Mouse (Mus musculus) heart, embryonic 16.5 days (tissue): ENCODE measurements around the gene Trpm8. TPM values are rescaled to one million over a fixed set of nuclear protein-coding genes. Genes with fewer than 3 reads are reported as not detected.

ENCODE experiments used
- ATAC-seq: fragments of 200-750 bp; cut with Nextera tagmentation; replicated peaks from 2 replicates; pipeline ENCODE4 v1.8.0; 2017; ENCODE audit warnings: moderate number of reproducible peaks; ENCODE audit not compliant: insufficient read depth, low FRiP score; ENCODE audit errors: extremely low read depth
- H3K27ac ChIP-seq: fragments of 300-500 bp; sonication (generic); 2 replicates; pipeline ENCODE4 v1.5.1; 2014; ENCODE audit warnings: mild to moderate bottlenecking, low read length, control low read depth, moderate library complexity
- H3K27me3 ChIP-seq: fragments of 300-500 bp; sonication (generic); 2 replicates; pipeline ENCODE4 v1.6.1; 2014; ENCODE audit warnings: low read length, mixed read lengths; ENCODE audit not compliant: control insufficient read depth, insufficient read depth
- H3K36me3 ChIP-seq: fragments of 300-500 bp; sonication (generic); 2 replicates; pipeline ENCODE4 v1.6.1; 2014; ENCODE audit not compliant: control insufficient read depth, insufficient read depth
- H3K4me1 ChIP-seq: fragments of 300-500 bp; sonication (generic); 2 replicates; pipeline ENCODE4 v1.6.1; 2014; ENCODE audit warnings: low read length, mixed read lengths; ENCODE audit not compliant: control insufficient read depth, insufficient read depth
- H3K4me2 ChIP-seq: fragments of 300-500 bp; sonication (generic); 2 replicates; pipeline ENCODE4 v1.6.1; 2014; ENCODE audit warnings: low read depth, mild to moderate bottlenecking, control low read depth, low read length
- H3K4me3 ChIP-seq: fragments of 300-500 bp; sonication (generic); 2 replicates; pipeline ENCODE4 v1.5.1; 2014; ENCODE audit warnings: mild to moderate bottlenecking, control low read depth, low read length
- H3K9ac ChIP-seq: fragments of 300-500 bp; sonication (generic); 2 replicates; pipeline ENCODE4 v1.6.1; 2014; ENCODE audit warnings: low read length, control low read depth
- H3K9me3 ChIP-seq: fragments of 300-500 bp; sonication (generic); replicated peaks from 2 replicates; pipeline ENCODE4 v1.6.1; 2016; ENCODE audit warnings: low read length; ENCODE audit not compliant: control insufficient read depth
- WGBS: fragments of 180-500 bp; shearing (Covaris S2); extraction: QIAGEN DNeasy Blood & Tissue Kit; methylation state at CpG from one replicate; pipeline ENCODE4 v1.1.7; 2014; 5-methylcytosine and 5-hydroxymethylcytosine counted together
- polyA plus RNA-seq: library from polyadenylated mRNA; unstranded; fragments of >200 nt; fragmentation: Nextera tagmentation; extraction: Ambion mirVana; gene quantifications from 2 replicates; pipeline ENCODE4 v1.2.1, GENCODE M21; 2015

Trpm8 gene
- polyA plus RNA-seq, 1 experiment from 2014 or later, result not detected

- H3K9me3 ChIP-seq, result peaks cover 76% of the 10 kb centered on the region
- WGBS, result 38% methylated on average over 6 of the region's 6 CpGs
Observed at GRCm38 (mm10) chr1:88305018-88305795, 27.7 kb downstream of the Trpm8 start.

GRCm38 (mm10) chr1:88306543-88306942 lies 29.1 kb downstream of the Trpm8 start:
- ATAC-seq, result no peak

More at GRCm38 (mm10) chr1:88305018-88305795, 27.7 kb downstream of the Trpm8 start:
- Histone ChIP-seq H3K4me2 (no peak overlapping the region), H3K4me1 (no peaks in the 10 kb centered on the region), H3K27ac (no peak overlapping the region), H3K9ac (no peak overlapping the region), H3K36me3 (no peaks in the 10 kb centered on the region), H3K4me3 (no peak overlapping the region), H3K27me3 (no peaks in the 10 kb centered on the region)
- ATAC-seq, result no peak

GRCm38 (mm10) chr1:88307180-88307579 lies 29.7 kb downstream of the Trpm8 start:
- H3K9ac ChIP-seq, result no peak overlapping the region
- H3K4me1 ChIP-seq, result no peaks in the 10 kb centered on the region
- no peak overlapping the region for H3K4me3 ChIP-seq
- no peak for ATAC-seq
- peaks cover 61% of the 10 kb centered on the region for H3K9me3 ChIP-seq
- H3K4me2 ChIP-seq, result no peak overlapping the region
- no peak overlapping the region for H3K27ac ChIP-seq
- H3K27me3 ChIP-seq, result no peaks in the 10 kb centered on the region
- H3K36me3 ChIP-seq, result no peaks in the 10 kb centered on the region
- WGBS, result 61% methylated on average over 12 of the region's 12 CpGs

More at GRCm38 (mm10) chr1:88306543-88306942, 29.1 kb downstream of the Trpm8 start:
- Histone ChIP-seq H3K9me3 (peaks cover 67% of the 10 kb centered on the region), H3K4me3 (no peak overlapping the region), H3K27me3 (no peaks in the 10 kb centered on the region), H3K36me3 (no peaks in the 10 kb centered on the region), H3K9ac (no peak overlapping the region), H3K4me2 (no peak overlapping the region), H3K4me1 (no peaks in the 10 kb centered on the region), H3K27ac (no peak overlapping the region)
- 52% methylated on average over 1 of the region's 1 CpGs for WGBS

- H3K4me3 ChIP-seq, result no peak overlapping the region
- peaks cover 47% of the 10 kb centered on the region for H3K9me3 ChIP-seq
- no peak overlapping the region for H3K4me2 ChIP-seq
- H3K9ac ChIP-seq, result no peak overlapping the region
- WGBS, result 44% methylated on average over 2 of the region's 2 CpGs
- no peak overlapping the region for H3K27ac ChIP-seq
- no peaks in the 10 kb centered on the region for H3K36me3 ChIP-seq
- ATAC-seq, result no peak
- no peaks in the 10 kb centered on the region for H3K27me3 ChIP-seq
- H3K4me1 ChIP-seq, result no peaks in the 10 kb centered on the region
Observed at GRCm38 (mm10) chr1:88309020-88309419, 31.6 kb downstream of the Trpm8 start.

- Histone ChIP-seq H3K9me3 (peaks cover 40% of the 10 kb centered on the region), H3K9ac (no peak overlapping the region), H3K27me3 (no peaks in the 10 kb centered on the region), H3K4me1 (no peaks in the 10 kb centered on the region), H3K4me2 (no peak overlapping the region), H3K4me3 (no peak overlapping the region), H3K27ac (no peak overlapping the region), H3K36me3 (no peaks in the 10 kb centered on the region)
- no peak for ATAC-seq
- WGBS, result 38% methylated on average over 3 of the region's 3 CpGs
Observed at GRCm38 (mm10) chr1:88309905-88310304, 32.4 kb downstream of the Trpm8 start.

- Histone ChIP-seq H3K4me2 (no peak overlapping the region), H3K9me3 (peaks cover 36% of the 10 kb centered on the region), H3K36me3 (no peaks in the 10 kb centered on the region), H3K27me3 (no peaks in the 10 kb centered on the region), H3K4me1 (no peaks in the 10 kb centered on the region), H3K27ac (no peak overlapping the region), H3K9ac (no peak overlapping the region), H3K4me3 (no peak overlapping the region)
- ATAC-seq, result no peak
- WGBS, result 57% methylated on average over 3 of the region's 3 CpGs
Observed at GRCm38 (mm10) chr1:88310349-88310748, 32.9 kb downstream of the Trpm8 start.

GRCm38 (mm10) chr1:88317279-88317678 lies 39.8 kb downstream of the Trpm8 start:
- Histone ChIP-seq H3K9ac (no peak overlapping the region), H3K4me1 (no peaks in the 10 kb centered on the region), H3K4me2 (no peak overlapping the region), H3K36me3 (no peaks in the 10 kb centered on the region), H3K9me3 (no peaks in the 10 kb centered on the region), H3K27ac (no peak overlapping the region), H3K27me3 (no peaks in the 10 kb centered on the region), H3K4me3 (no peak overlapping the region)
- WGBS, result 85% methylated on average over 1 of the region's 1 CpGs
- no peak for ATAC-seq

- WGBS, result 66% methylated on average over 6 of the region's 6 CpGs
- Histone ChIP-seq H3K9ac (no peak overlapping the region), H3K4me1 (no peaks in the 10 kb centered on the region), H3K4me3 (no peak overlapping the region), H3K4me2 (no peak overlapping the region), H3K36me3 (no peaks in the 10 kb centered on the region), H3K9me3 (no peaks in the 10 kb centered on the region), H3K27me3 (no peaks in the 10 kb centered on the region), H3K27ac (no peak overlapping the region)
- no peak for ATAC-seq
Observed at GRCm38 (mm10) chr1:88318531-88319060, 41.1 kb downstream of the Trpm8 start.

- Histone ChIP-seq H3K9ac (no peak overlapping the region), H3K4me3 (no peak overlapping the region), H3K4me1 (no peaks in the 10 kb centered on the region), H3K36me3 (no peaks in the 10 kb centered on the region), H3K27ac (no peak overlapping the region), H3K4me2 (no peak overlapping the region), H3K27me3 (no peaks in the 10 kb centered on the region), H3K9me3 (no peaks in the 10 kb centered on the region)
- 69% methylated on average over 7 of the region's 7 CpGs for WGBS
- ATAC-seq, result no peak
Observed at GRCm38 (mm10) chr1:88320821-88321395, 43.4 kb downstream of the Trpm8 start.
